Mouse (Mus musculus): ENCODE measurements around the gene Itfg1. TPM values are rescaled to one million over a fixed set of nuclear protein-coding genes. Genes with fewer than 3 reads are reported as not detected.

Itfg1 gene
- polyA plus RNA-seq, 2 experiments: 8.9 to 24.2 TPM

GRCm38 (mm10) chr8:85745053-85745452, 95.7 kb downstream of the Itfg1 start:
- DNase-seq (ENCODE audit: low read depth in 3 of 3, low spot score in 3 of 3): no peak
- H3K4me1 ChIP-seq (replicated peaks; ENCODE audit: control insufficient read depth in 2 of 2, insufficient read depth in 2 of 2, low read length in 1 of 2): peaks cover 0 to 2% of the 10 kb centered on the region in 2 experiments; a peak in 1 of 4 replicates
- H3K4me2 ChIP-seq (ENCODE audit: low read depth): no peak overlapping the region
- WGBS (ENCODE audit: insufficient replicate concordance): 63% methylated on average over 2 of the region's 2 CpGs
- TF ChIP-seq EP300 (IDR thresholded peaks at IDR 0.05; ENCODE audit: low read depth) (peak; percentile 16; the same call in 1 of the 2 replicates), CTCF (IDR thresholded peaks at IDR 0.05; ENCODE audit: low read depth) (no peak)
- no peak overlapping the region for H3K27ac ChIP-seq
- no peaks in the 10 kb centered on the region for H3K9me3 ChIP-seq (ENCODE audit: control insufficient read depth, low read length)
- H3K9ac ChIP-seq (replicated peaks): no peak overlapping the region
- ATAC-seq (ENCODE audit: insufficient read depth): peak; percentile 67
- H3K27me3 ChIP-seq (ENCODE audit: control insufficient read depth, insufficient read depth, low read length): no peaks in the 10 kb centered on the region
- H3K36me3 ChIP-seq (replicated peaks; ENCODE audit: control insufficient read depth, insufficient read depth, low read depth): no peaks in the 10 kb centered on the region
- no peak overlapping the region for H3K4me3 ChIP-seq (ENCODE audit: insufficient read depth in 1 of 2, low read depth in 2 of 2, low read length in 2 of 2)

DNA sequence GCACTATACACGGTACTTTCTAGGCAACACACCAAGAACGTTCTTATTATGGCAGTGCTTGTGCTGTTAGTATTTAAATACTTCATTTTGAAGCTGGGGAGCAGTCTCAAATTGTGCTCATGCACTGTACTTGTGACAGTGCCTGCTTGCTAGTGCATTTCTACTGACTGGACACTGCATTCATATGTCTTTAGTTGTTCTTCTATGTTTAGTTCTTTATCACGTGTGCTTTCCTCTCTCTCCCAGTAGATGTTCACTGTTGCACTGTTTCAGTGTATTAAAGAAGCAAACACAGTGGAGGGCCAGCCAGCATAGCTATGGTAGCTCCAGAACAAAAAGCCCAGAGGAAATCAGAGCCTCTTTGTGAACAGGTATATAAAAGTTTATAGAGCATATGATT, 110.2 kb downstream of the Itfg1 start:
- no peaks in the 10 kb centered on the region for H3K9me3 ChIP-seq (ENCODE audit: control insufficient read depth, low read length)
- no peaks in the 10 kb centered on the region for H3K4me1 ChIP-seq (replicated peaks; ENCODE audit: control insufficient read depth in 2 of 2, insufficient read depth in 2 of 2, low read length in 1 of 2)
- no peak overlapping the region for H3K9ac ChIP-seq (replicated peaks)
- H3K4me2 ChIP-seq (ENCODE audit: low read depth): no peak overlapping the region
- no peak for DNase-seq (ENCODE audit: low read depth in 3 of 3, low spot score in 3 of 3)
- WGBS (ENCODE audit: insufficient replicate concordance): 78% methylated on average over 3 of the region's 3 CpGs
- H3K27ac ChIP-seq: no peak overlapping the region
- no peak overlapping the region for H3K4me3 ChIP-seq (ENCODE audit: insufficient read depth in 1 of 2, low read depth in 2 of 2, low read length in 2 of 2)
- no peaks in the 10 kb centered on the region for H3K36me3 ChIP-seq (replicated peaks; ENCODE audit: control insufficient read depth, insufficient read depth, low read depth)
- ATAC-seq (ENCODE audit: insufficient read depth): no peak
- no peak for TF ChIP-seq EP300 (IDR thresholded peaks at IDR 0.05; ENCODE audit: low read depth)
- TF ChIP-seq CTCF (IDR thresholded peaks at IDR 0.05; ENCODE audit: low read depth): no peak
- H3K27me3 ChIP-seq (ENCODE audit: control insufficient read depth, insufficient read depth, low read length): no peaks in the 10 kb centered on the region

- no peak overlapping the region for H3K27ac ChIP-seq
- no peaks in the 10 kb centered on the region for H3K36me3 ChIP-seq (replicated peaks; ENCODE audit: control insufficient read depth, insufficient read depth, low read depth)
- WGBS (ENCODE audit: insufficient replicate concordance): 73% methylated on average over 5 of the region's 5 CpGs
- no peak overlapping the region for H3K4me2 ChIP-seq (ENCODE audit: low read depth)
- H3K27me3 ChIP-seq (ENCODE audit: control insufficient read depth, insufficient read depth, low read length): no peaks in the 10 kb centered on the region
- H3K9ac ChIP-seq (replicated peaks): no peak overlapping the region
- ATAC-seq (ENCODE audit: insufficient read depth) (no peak), DNase-seq (ENCODE audit: low read depth in 3 of 3, low spot score in 3 of 3) (no peak)
- no peaks in the 10 kb centered on the region for H3K4me1 ChIP-seq (replicated peaks; ENCODE audit: control insufficient read depth in 2 of 2, insufficient read depth in 2 of 2, low read length in 1 of 2)
- no peaks in the 10 kb centered on the region for H3K9me3 ChIP-seq (ENCODE audit: control insufficient read depth, low read length)
- TF ChIP-seq CTCF (IDR thresholded peaks at IDR 0.05; ENCODE audit: low read depth): no peak
- TF ChIP-seq EP300 (IDR thresholded peaks at IDR 0.05; ENCODE audit: low read depth): no peak
- H3K4me3 ChIP-seq (ENCODE audit: insufficient read depth in 1 of 2, low read depth in 2 of 2, low read length in 2 of 2): no peak overlapping the region
Observed at GRCm38 (mm10) chr8:85717271-85717670, 123.5 kb downstream of the Itfg1 start.

DNA sequence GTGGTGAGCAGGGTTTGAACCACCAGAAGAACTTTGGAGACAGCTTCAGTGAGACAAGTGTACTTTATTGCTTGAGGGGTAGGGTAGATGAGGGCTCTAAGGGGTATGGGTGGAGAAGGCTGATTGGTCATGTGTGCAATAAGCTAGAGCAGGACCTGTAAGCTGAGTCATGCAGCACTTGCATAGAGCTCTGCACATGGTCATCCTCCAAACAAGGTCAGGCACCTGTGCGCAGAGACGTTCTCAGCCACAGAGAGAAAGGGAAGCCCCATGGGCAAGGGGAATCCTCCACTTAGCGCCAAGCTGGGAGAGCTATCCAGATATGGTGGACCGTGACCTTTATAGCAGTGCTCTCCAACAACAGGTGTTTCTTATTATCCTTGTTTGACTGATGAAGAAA, 124.0 kb downstream of the Itfg1 start:
- WGBS (ENCODE audit: insufficient replicate concordance): 80% methylated on average over 4 of the region's 4 CpGs
- Histone ChIP-seq H3K4me1 (replicated peaks; ENCODE audit: control insufficient read depth in 2 of 2, insufficient read depth in 2 of 2, low read length in 1 of 2) (no peaks in the 10 kb centered on the region), H3K27ac (no peak overlapping the region), H3K36me3 (replicated peaks; ENCODE audit: control insufficient read depth, insufficient read depth, low read depth) (no peaks in the 10 kb centered on the region), H3K27me3 (ENCODE audit: control insufficient read depth, insufficient read depth, low read length) (no peaks in the 10 kb centered on the region), H3K4me2 (ENCODE audit: low read depth) (no peak overlapping the region), H3K4me3 (ENCODE audit: insufficient read depth in 1 of 2, low read depth in 2 of 2, low read length in 2 of 2) (no peak overlapping the region), H3K9me3 (ENCODE audit: control insufficient read depth, low read length) (no peaks in the 10 kb centered on the region), H3K9ac (replicated peaks) (no peak overlapping the region)
- no peak for DNase-seq (ENCODE audit: low read depth in 3 of 3, low spot score in 3 of 3)
- TF ChIP-seq CTCF (IDR thresholded peaks at IDR 0.05; ENCODE audit: low read depth) (no peak), EP300 (IDR thresholded peaks at IDR 0.05; ENCODE audit: low read depth) (no peak)
- ATAC-seq (ENCODE audit: insufficient read depth): no peak

- Histone ChIP-seq H3K4me2 (ENCODE audit: low read depth) (no peak overlapping the region), H3K9me3 (ENCODE audit: control insufficient read depth, low read length) (no peaks in the 10 kb centered on the region), H3K27me3 (ENCODE audit: control insufficient read depth, insufficient read depth, low read length) (peaks cover 6% of the 10 kb centered on the region), H3K4me3 (ENCODE audit: insufficient read depth in 1 of 2, low read depth in 2 of 2, low read length in 2 of 2) (no peak overlapping the region), H3K36me3 (replicated peaks; ENCODE audit: control insufficient read depth, insufficient read depth, low read depth) (no peaks in the 10 kb centered on the region), H3K27ac (no peak overlapping the region), H3K9ac (replicated peaks) (no peak overlapping the region), H3K4me1 (replicated peaks; ENCODE audit: control insufficient read depth in 2 of 2, insufficient read depth in 2 of 2, low read length in 1 of 2) (no peaks in the 10 kb centered on the region)
- no peak for TF ChIP-seq EP300 (IDR thresholded peaks at IDR 0.05; ENCODE audit: low read depth)
- no peak for TF ChIP-seq CTCF (IDR thresholded peaks at IDR 0.05; ENCODE audit: low read depth)
- 40% methylated on average over 2 of the region's 2 CpGs for WGBS (ENCODE audit: insufficient replicate concordance)
- ATAC-seq (ENCODE audit: insufficient read depth) (no peak), DNase-seq (ENCODE audit: low read depth in 3 of 3, low spot score in 3 of 3) (no peak)
Observed at GRCm38 (mm10) chr8:85706988-85707387, 133.7 kb downstream of the Itfg1 start.

Data from liver, embryonic 14.5 days (tissue).